Mouse (Mus musculus) liver, adult 2 months (tissue): ENCODE results near the gene Hcls1.

Source experiments
- CTCF ChIP-seq: fragments of 200-500 bp; IDR thresholded peaks from 2 replicates; pipeline ENCODE4 v1.5.1; 2011; ENCODE audit warnings: low read depth, low read length, control low read depth
- POLR2A ChIP-seq: fragments of 200-500 bp; IDR thresholded peaks from 2 replicates; pipeline ENCODE4 v1.6.1; 2011; ENCODE audit warnings: low read length, control low read depth; ENCODE audit not compliant: insufficient read depth; ENCODE audit errors: extremely low read depth

DNA sequence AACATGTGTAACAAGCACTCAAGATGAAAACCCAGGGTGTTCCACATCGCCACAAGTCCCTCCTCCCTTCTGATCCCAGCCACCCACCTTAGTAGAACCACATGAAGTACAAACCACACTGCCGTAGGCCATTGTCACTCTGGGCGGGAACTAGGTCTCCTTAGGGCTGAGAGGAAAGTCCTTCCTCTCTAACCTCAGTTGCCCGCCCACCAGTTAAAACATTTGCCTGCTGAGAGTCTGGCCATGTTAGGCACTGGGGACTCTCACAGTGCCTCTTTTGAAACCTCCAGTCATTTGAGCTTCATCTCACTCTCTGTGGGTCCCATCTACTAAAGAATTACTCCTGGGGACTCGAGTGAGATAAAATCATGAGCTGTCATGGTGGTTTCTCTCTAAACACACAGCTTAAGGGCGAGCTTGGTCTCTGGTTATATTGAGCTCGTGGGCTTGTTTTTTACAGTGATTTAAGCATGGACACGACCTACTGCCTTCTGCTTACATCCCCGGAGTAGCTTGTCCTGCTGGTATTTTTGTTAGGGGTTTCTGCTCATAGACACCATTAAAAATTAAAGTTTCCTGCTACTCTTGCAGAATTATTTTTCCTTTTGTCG is 7.2 kb upstream of the Hcls1 start:
- TF ChIP-seq POLR2A (no peak), CTCF (no peak)
